Mouse (Mus musculus): ENCODE data around the gene 1700017D01Rik. TPM values are rescaled to one million over a fixed set of nuclear protein-coding genes. Genes with fewer than 3 reads are reported as not detected.

Gene 1700017D01Rik
- polyA plus RNA-seq, 1 experiment from 2014 or later: not detected

- WGBS: 76% methylated on average over 3 of the region's 3 CpGs
- Histone ChIP-seq H3K9ac (ENCODE audit: low read depth, low read length) (no peak overlapping the region), H3K27ac (ENCODE audit: low read depth, low read length) (no peak overlapping the region), H3K9me3 (ENCODE audit: control insufficient read depth, low read length) (no peaks in the 10 kb centered on the region), H3K4me3 (ENCODE audit: low read length) (no peak overlapping the region), H3K36me3 (ENCODE audit: control insufficient read depth, insufficient read depth, low read length) (no peaks in the 10 kb centered on the region), H3K4me1 (ENCODE audit: control insufficient read depth, insufficient read depth, low read depth, low read length) (no peaks in the 10 kb centered on the region), H3K4me2 (ENCODE audit: low read length) (no peak overlapping the region), H3K27me3 (replicated peaks; ENCODE audit: control insufficient read depth, insufficient read depth, low read length) (no peaks in the 10 kb centered on the region)
- no peak for ATAC-seq
Observed at GRCm38 (mm10) chr19:11053277-11053676, 77.4 kb downstream of the 1700017D01Rik start.

DNA sequence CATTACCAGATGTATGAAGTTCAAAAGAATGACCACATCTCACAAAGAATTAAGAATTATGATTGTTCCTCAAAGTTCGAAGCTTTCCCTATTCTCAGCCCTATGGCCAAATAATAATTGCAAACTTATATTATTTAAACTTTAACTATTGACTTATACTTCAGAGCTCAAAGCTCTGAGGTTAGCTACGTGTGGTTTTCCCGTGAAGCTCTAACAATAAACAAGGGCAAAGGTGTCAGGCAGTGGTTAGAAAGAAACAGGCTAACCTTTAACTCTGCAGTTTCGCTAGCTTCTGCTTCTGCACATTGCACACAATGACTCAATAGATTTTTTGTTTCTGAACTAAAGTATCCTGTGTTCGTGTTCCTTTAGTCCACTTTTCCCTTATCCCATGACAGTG, 77.8 kb downstream of the 1700017D01Rik start:
- Histone ChIP-seq H3K4me2 (ENCODE audit: low read length) (no peak overlapping the region), H3K4me1 (ENCODE audit: control insufficient read depth, insufficient read depth, low read depth, low read length) (no peaks in the 10 kb centered on the region), H3K4me3 (ENCODE audit: low read length) (no peak overlapping the region), H3K27ac (ENCODE audit: low read depth, low read length) (no peak overlapping the region), H3K36me3 (ENCODE audit: control insufficient read depth, insufficient read depth, low read length) (no peaks in the 10 kb centered on the region), H3K27me3 (replicated peaks; ENCODE audit: control insufficient read depth, insufficient read depth, low read length) (no peaks in the 10 kb centered on the region), H3K9me3 (ENCODE audit: control insufficient read depth, low read length) (no peaks in the 10 kb centered on the region), H3K9ac (ENCODE audit: low read depth, low read length) (no peak overlapping the region)
- no peak for ATAC-seq
- WGBS: 75% methylated on average over 5 of the region's 5 CpGs

- WGBS: 70% methylated on average over 2 of the region's 2 CpGs
- no peak overlapping the region for H3K4me3 ChIP-seq (ENCODE audit: low read length)
- H3K9me3 ChIP-seq (ENCODE audit: control insufficient read depth, low read length): no peaks in the 10 kb centered on the region
- no peak overlapping the region for H3K4me2 ChIP-seq (ENCODE audit: low read length)
- no peaks in the 10 kb centered on the region for H3K4me1 ChIP-seq (ENCODE audit: control insufficient read depth, insufficient read depth, low read depth, low read length)
- H3K36me3 ChIP-seq (ENCODE audit: control insufficient read depth, insufficient read depth, low read length): no peaks in the 10 kb centered on the region
- no peaks in the 10 kb centered on the region for H3K27me3 ChIP-seq (replicated peaks; ENCODE audit: control insufficient read depth, insufficient read depth, low read length)
- ATAC-seq: no peak
- H3K27ac ChIP-seq (ENCODE audit: low read depth, low read length): no peak overlapping the region
- H3K9ac ChIP-seq (ENCODE audit: low read depth, low read length): no peak overlapping the region
Observed at GRCm38 (mm10) chr19:11050286-11050685, 80.4 kb downstream of the 1700017D01Rik start.

- no peak overlapping the region for H3K4me3 ChIP-seq (ENCODE audit: low read length)
- H3K27me3 ChIP-seq (replicated peaks; ENCODE audit: control insufficient read depth, insufficient read depth, low read length): no peaks in the 10 kb centered on the region
- no peak overlapping the region for H3K27ac ChIP-seq (ENCODE audit: low read depth, low read length)
- no peaks in the 10 kb centered on the region for H3K36me3 ChIP-seq (ENCODE audit: control insufficient read depth, insufficient read depth, low read length)
- H3K9me3 ChIP-seq (ENCODE audit: control insufficient read depth, low read length): no peaks in the 10 kb centered on the region
- H3K9ac ChIP-seq (ENCODE audit: low read depth, low read length): no peak overlapping the region
- no peak for ATAC-seq
- H3K4me1 ChIP-seq (ENCODE audit: control insufficient read depth, insufficient read depth, low read depth, low read length): no peaks in the 10 kb centered on the region
- H3K4me2 ChIP-seq (ENCODE audit: low read length): no peak overlapping the region
Observed at GRCm38 (mm10) chr19:11049426-11049825, 81.2 kb downstream of the 1700017D01Rik start.

GRCm38 (mm10) chr19:11048503-11048902, 82.2 kb downstream of the 1700017D01Rik start:
- WGBS: 100% methylated on average over 1 of the region's 1 CpGs
- ATAC-seq: no peak
- Histone ChIP-seq H3K36me3 (ENCODE audit: control insufficient read depth, insufficient read depth, low read length) (no peaks in the 10 kb centered on the region), H3K4me2 (ENCODE audit: low read length) (no peak overlapping the region), H3K27me3 (replicated peaks; ENCODE audit: control insufficient read depth, insufficient read depth, low read length) (no peaks in the 10 kb centered on the region), H3K4me3 (ENCODE audit: low read length) (no peak overlapping the region), H3K27ac (ENCODE audit: low read depth, low read length) (no peak overlapping the region), H3K9me3 (ENCODE audit: control insufficient read depth, low read length) (no peaks in the 10 kb centered on the region), H3K9ac (ENCODE audit: low read depth, low read length) (no peak overlapping the region), H3K4me1 (ENCODE audit: control insufficient read depth, insufficient read depth, low read depth, low read length) (no peaks in the 10 kb centered on the region)

DNA sequence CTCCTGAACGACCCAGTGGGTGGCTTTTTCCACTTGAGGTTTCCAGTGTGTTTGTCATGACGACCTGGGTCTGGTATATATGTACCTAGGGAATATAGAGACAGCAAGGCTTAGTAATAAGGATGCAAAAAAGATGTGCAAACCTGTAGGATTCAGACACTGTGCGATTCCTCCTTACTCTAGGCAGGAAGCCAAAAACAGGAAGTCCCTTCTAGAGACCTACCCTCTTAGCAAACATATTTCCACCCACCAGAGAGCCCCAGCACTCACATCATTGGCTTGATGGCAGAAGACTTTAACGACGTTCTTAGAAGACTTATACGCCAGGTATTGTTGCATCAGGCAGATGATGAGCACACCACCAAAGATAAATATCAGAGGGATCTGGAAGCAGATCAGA, 82.7 kb downstream of the 1700017D01Rik start:
- H3K27me3 ChIP-seq (replicated peaks; ENCODE audit: control insufficient read depth, insufficient read depth, low read length): no peaks in the 10 kb centered on the region
- WGBS: 77% methylated on average over 6 of the region's 6 CpGs
- ATAC-seq: no peak
- H3K36me3 ChIP-seq (ENCODE audit: control insufficient read depth, insufficient read depth, low read length): no peaks in the 10 kb centered on the region
- H3K4me1 ChIP-seq (ENCODE audit: control insufficient read depth, insufficient read depth, low read depth, low read length): no peaks in the 10 kb centered on the region
- no peak overlapping the region for H3K27ac ChIP-seq (ENCODE audit: low read depth, low read length)
- no peak overlapping the region for H3K9ac ChIP-seq (ENCODE audit: low read depth, low read length)
- no peak overlapping the region for H3K4me3 ChIP-seq (ENCODE audit: low read length)
- no peaks in the 10 kb centered on the region for H3K9me3 ChIP-seq (ENCODE audit: control insufficient read depth, low read length)
- H3K4me2 ChIP-seq (ENCODE audit: low read length): no peak overlapping the region

Other genes with a start within 250 kb of the 1700017D01Rik start
- 50.2 and 50.7 TPM in 2 replicates for gene Tmem109, start 248.9 kb downstream of the 1700017D01Rik start, polyA plus RNA-seq (2015; fragmentation: Nextera tagmentation; extraction: Ambion mirVana)
- 35.0 and 39.1 TPM in 2 replicates for gene Prpf19, start 235.6 kb downstream of the 1700017D01Rik start, polyA plus RNA-seq (2015; fragmentation: Nextera tagmentation; extraction: Ambion mirVana)
- 0.79 and 0.94 TPM in 2 replicates for gene Zp1, start 210.2 kb downstream of the 1700017D01Rik start, polyA plus RNA-seq (2015; fragmentation: Nextera tagmentation; extraction: Ambion mirVana)
- gene Ptgdr2, start 193.7 kb downstream of the 1700017D01Rik start, polyA plus RNA-seq (2015; fragmentation: Nextera tagmentation; extraction: Ambion mirVana): 0.19 and 0.20 TPM in 2 replicates
- 12.9 and 14.8 TPM in 2 replicates for gene Ccdc86, start 181.6 kb downstream of the 1700017D01Rik start, polyA plus RNA-seq (2015; fragmentation: Nextera tagmentation; extraction: Ambion mirVana)
- not detected in 2 replicates for gene Ms4a10, start 156.2 kb downstream of the 1700017D01Rik start, polyA plus RNA-seq (2015; fragmentation: Nextera tagmentation; extraction: Ambion mirVana)
- not detected in 2 replicates for gene Ms4a15, start 137.6 kb downstream of the 1700017D01Rik start, polyA plus RNA-seq (2015; fragmentation: Nextera tagmentation; extraction: Ambion mirVana)
- not detected in 2 replicates for gene Ms4a18, start 112.8 kb downstream of the 1700017D01Rik start, polyA plus RNA-seq (2015; fragmentation: Nextera tagmentation; extraction: Ambion mirVana)
- not detected in 2 replicates for gene Ms4a8a, start 49.8 kb downstream of the 1700017D01Rik start, polyA plus RNA-seq (2015; fragmentation: Nextera tagmentation; extraction: Ambion mirVana)
- gene 1700025F22Rik, start 34.4 kb upstream of the 1700017D01Rik start, polyA plus RNA-seq (2015; fragmentation: Nextera tagmentation; extraction: Ambion mirVana): not detected in 2 replicates
- gene Ms4a13, start 65.9 kb upstream of the 1700017D01Rik start, polyA plus RNA-seq (2015; fragmentation: Nextera tagmentation; extraction: Ambion mirVana): not detected in 2 replicates
- not detected in 2 replicates for gene Ms4a12, start 101.6 kb upstream of the 1700017D01Rik start, polyA plus RNA-seq (2015; fragmentation: Nextera tagmentation; extraction: Ambion mirVana)
- gene Ms4a1, start 135.4 kb upstream of the 1700017D01Rik start, polyA plus RNA-seq (2015; fragmentation: Nextera tagmentation; extraction: Ambion mirVana): not detected in 2 replicates
- gene Ms4a5, start 153.0 kb upstream of the 1700017D01Rik start, polyA plus RNA-seq (2015; fragmentation: Nextera tagmentation; extraction: Ambion mirVana): not detected in 2 replicates
- not detected in 2 replicates for gene Ms4a14, start 183.6 kb upstream of the 1700017D01Rik start, polyA plus RNA-seq (2015; fragmentation: Nextera tagmentation; extraction: Ambion mirVana)
- gene Ms4a7, start 205.3 kb upstream of the 1700017D01Rik start, polyA plus RNA-seq (2015; fragmentation: Nextera tagmentation; extraction: Ambion mirVana): 2.2 and 4.3 TPM in 2 replicates
- 2.1 and 2.5 TPM in 2 replicates for gene Ms4a4a, start 244.6 kb upstream of the 1700017D01Rik start, polyA plus RNA-seq (2015; fragmentation: Nextera tagmentation; extraction: Ambion mirVana)

Data from hindbrain, embryonic 16.5 days (tissue).